Mouse (Mus musculus) C2C12 (cell line): ENCODE measurements around the gene Zfp286. TPM values are rescaled to one million over a fixed set of nuclear protein-coding genes. Genes with fewer than 3 reads are reported as not detected.
A peak's percentile ranks its signal among the peaks of the same experiment; 100 is the strongest.
"Not testable (repeated sequence)": the region's sequence is repeated elsewhere in the genome, so short reads cannot be mapped to it uniquely, and the experiment has no call there.

ENCODE experiments used
- H3K27me3 ChIP-seq: one replicate; pipeline ENCODE4 v1.6.1; 2011; ENCODE audit not compliant: control insufficient read depth, insufficient read depth, insufficient read length
- H3K36me3 ChIP-seq: one replicate; pipeline ENCODE4 v1.6.1; 2011; ENCODE audit not compliant: control insufficient read depth, insufficient read depth
- H3K4me3 ChIP-seq: one replicate; pipeline ENCODE4 v1.5.1; 2011; ENCODE audit warnings: mild to moderate bottlenecking, control low read depth; ENCODE audit not compliant: poor library complexity, insufficient read depth, severe bottlenecking
- H3K79me2 ChIP-seq: one replicate; pipeline ENCODE4 v1.6.1; 2011; ENCODE audit not compliant: control insufficient read depth, insufficient read depth
- H3K79me3 ChIP-seq: one replicate; pipeline ENCODE4 v1.6.1; 2011; ENCODE audit warnings: low read depth, control low read depth
- H3ac ChIP-seq: one replicate; pipeline ENCODE3; 2011; ENCODE audit warnings: low read depth; ENCODE audit not compliant: control insufficient read depth, insufficient read length
- CEBPB ChIP-seq: IDR thresholded peaks from one replicate; pipeline ENCODE4 v1.6.1; 2011; ENCODE audit warnings: low read depth, mild to moderate bottlenecking, control low read depth, moderate library complexity
- CTCF ChIP-seq: IDR thresholded peaks from one replicate; pipeline ENCODE4 v1.5.1; 2011; ENCODE audit not compliant: control insufficient read depth, insufficient read depth, insufficient read length
- FOSL1 ChIP-seq: IDR thresholded peaks from one replicate; pipeline ENCODE4 v1.8.0; 2011; ENCODE audit warnings: mild to moderate bottlenecking, low read length; ENCODE audit not compliant: poor library complexity, insufficient read depth, severe bottlenecking
- MAX ChIP-seq: IDR thresholded peaks from one replicate; pipeline ENCODE4 v1.6.1; 2011; ENCODE audit warnings: mild to moderate bottlenecking, control low read depth
- MYOD1 ChIP-seq: IDR thresholded peaks from one replicate; pipeline ENCODE4 v1.6.1; 2011; ENCODE audit warnings: low read depth; ENCODE audit not compliant: control insufficient read depth, insufficient read length
- MYOG ChIP-seq: IDR thresholded peaks from one replicate; pipeline ENCODE4 v1.6.1; 2011; ENCODE audit not compliant: control insufficient read depth, insufficient read length; ENCODE audit errors: extremely low read depth
- USF1 ChIP-seq: IDR thresholded peaks from one replicate; pipeline ENCODE4 v1.6.1; 2011; ENCODE audit warnings: low read depth, mild to moderate bottlenecking, control low read depth, moderate library complexity
- polyA plus RNA-seq: library from polyadenylated mRNA; unstranded; fragments of >200 nt; fragmentation: generic; extraction: Trizol; gene quantifications from one replicate; pipeline ENCODE4 v1.2.1, GENCODE M21; 2012; ENCODE audit warnings: missing spikeins

Zfp286 gene
- polyA plus RNA-seq, 1 experiment, result not detected

- Histone ChIP-seq H3K27me3 (no peaks in the 10 kb centered on the region), H3K79me2 (no peaks in the 10 kb centered on the region), H3K79me3 (no peaks in the 10 kb centered on the region), H3K36me3 (no peaks in the 10 kb centered on the region), H3K4me3 (no peak overlapping the region), H3ac (no peak overlapping the region)
- TF ChIP-seq FOSL1, result no peak
- TF ChIP-seq MYOG, result no peak
- no peak for TF ChIP-seq MAX
- no peak for TF ChIP-seq CTCF
- TF ChIP-seq MYOD1, result no peak
- no peak for TF ChIP-seq CEBPB
- no peak for TF ChIP-seq USF1
Observed at GRCm38 (mm10) chr11:62758491-62758890, 30.8 kb downstream of the Zfp286 start.

GRCm38 (mm10) chr11:62757906-62758305, 31.4 kb downstream of the Zfp286 start:
- no peaks in the 10 kb centered on the region for H3K79me3 ChIP-seq
- no peaks in the 10 kb centered on the region for H3K27me3 ChIP-seq
- no peak overlapping the region for H3K4me3 ChIP-seq
- TF ChIP-seq CEBPB, result no peak
- no peak for TF ChIP-seq MYOG
- TF ChIP-seq USF1, result no peak
- TF ChIP-seq MAX, result no peak
- no peak for TF ChIP-seq FOSL1
- no peak for TF ChIP-seq CTCF
- no peak for TF ChIP-seq MYOD1
- H3ac ChIP-seq, result no peak overlapping the region
- H3K36me3 ChIP-seq, result no peaks in the 10 kb centered on the region
- H3K79me2 ChIP-seq, result no peaks in the 10 kb centered on the region

- H3K27me3 ChIP-seq, result no peaks in the 10 kb centered on the region
- no peak overlapping the region for H3K4me3 ChIP-seq
- no peak overlapping the region for H3ac ChIP-seq
Observed at GRCm38 (mm10) chr11:62757143-62757507, 32.1 kb downstream of the Zfp286 start.

GRCm38 (mm10) chr11:62756456-62757142, 32.7 kb downstream of the Zfp286 start:
- H3K27me3 ChIP-seq, result no peaks in the 10 kb centered on the region
- no peak for TF ChIP-seq FOSL1
- TF ChIP-seq MAX, result no peak
- TF ChIP-seq MYOG, result no peak
- TF ChIP-seq USF1, result no peak
- no peak for TF ChIP-seq MYOD1
- TF ChIP-seq CTCF, result peak; percentile 96
- no peak for TF ChIP-seq CEBPB
- H3K79me2 ChIP-seq, result no peaks in the 10 kb centered on the region
- H3K4me3 ChIP-seq, result no peak overlapping the region
- H3K79me3 ChIP-seq, result no peaks in the 10 kb centered on the region
- no peak overlapping the region for H3ac ChIP-seq
- no peaks in the 10 kb centered on the region for H3K36me3 ChIP-seq

More at GRCm38 (mm10) chr11:62757143-62757507, 32.1 kb downstream of the Zfp286 start:
- no peak for TF ChIP-seq FOSL1
- TF ChIP-seq CTCF, result no peak
- no peak for TF ChIP-seq MAX
- no peak for TF ChIP-seq MYOD1
- no peak for TF ChIP-seq USF1
- TF ChIP-seq MYOG, result no peak
- no peak for TF ChIP-seq CEBPB
- H3K79me3 ChIP-seq, result no peaks in the 10 kb centered on the region
- no peaks in the 10 kb centered on the region for H3K79me2 ChIP-seq
- no peaks in the 10 kb centered on the region for H3K36me3 ChIP-seq

- Histone ChIP-seq H3K4me3 (no peak within 1 kb of the TSS), H3K36me3 (no peaks in the 10 kb centered on the region), H3ac (no peak within 1 kb of the TSS), H3K79me3 (no peaks in the 10 kb centered on the region), H3K27me3 (no peaks in the 10 kb centered on the region), H3K79me2 (no peaks in the 10 kb centered on the region)
- TF ChIP-seq MYOG (no peak), USF1 (no peak), CEBPB (no peak), MYOD1 (no peak)
Observed at GRCm38 (mm10) chr11:62752780-62753179, 36.5 kb downstream of the Zfp286 start, which contains the start of gene Gm10428. Gene Gm10428, plus strand, starts transcription at chr11:62753100.

- Histone ChIP-seq H3ac (no peak overlapping the region), H3K27me3 (no peaks in the 10 kb centered on the region), H3K36me3 (no peaks in the 10 kb centered on the region), H3K79me2 (no peaks in the 10 kb centered on the region), H3K79me3 (no peaks in the 10 kb centered on the region), H3K4me3 (no peak overlapping the region)
- TF ChIP-seq CEBPB (no peak), CTCF (no peak), FOSL1 (no peak), USF1 (no peak), MYOG (no peak), MAX (no peak)
Observed at GRCm38 (mm10) chr11:62752191-62752590, 37.1 kb downstream of the Zfp286 start.

- not testable (repeated sequence) for H3K36me3 ChIP-seq, H3K27me3 ChIP-seq, H3ac ChIP-seq, H3K4me3 ChIP-seq, H3K79me3 ChIP-seq, H3K79me2 ChIP-seq
Observed at GRCm38 (mm10) chr11:62749445-62749844, 39.8 kb downstream of the Zfp286 start.
